Mouse (Mus musculus) bone marrow, adult 2 months (tissue): Measurements from ENCODE around the gene Syde2. TPM values are rescaled to one million over a fixed set of nuclear protein-coding genes. Genes with fewer than 3 reads are reported as not detected.

ENCODE experiments used
- H3K27ac ChIP-seq: fragments of 200-500 bp; 2 replicates; pipeline ENCODE4 v1.5.1; 2012; ENCODE audit warnings: low read depth, mild to moderate bottlenecking, control low read depth, inconsistent platforms, low read length; ENCODE audit not compliant: control insufficient read depth, poor library complexity, insufficient read depth
- H3K4me1 ChIP-seq: fragments of 200-500 bp; 2 replicates; pipeline ENCODE4 v1.6.1; 2011; ENCODE audit warnings: low read length; ENCODE audit not compliant: control insufficient read depth, insufficient read depth
- H3K4me3 ChIP-seq: fragments of 200-500 bp; replicated peaks from 2 replicates; pipeline ENCODE3; 2011; ENCODE audit warnings: mild to moderate bottlenecking, low read depth, low read length, control low read depth; ENCODE audit not compliant: control insufficient read depth
- CTCF ChIP-seq: fragments of 200-500 bp; IDR thresholded peaks from 2 replicates; pipeline ENCODE4 v1.5.1; 2011; ENCODE audit warnings: low read length, control low read depth; ENCODE audit not compliant: control insufficient read depth, insufficient read depth
- POLR2A ChIP-seq: fragments of 200-500 bp; IDR thresholded peaks from 2 replicates; pipeline ENCODE4 v1.6.1; 2011; ENCODE audit warnings: low read depth, mild to moderate bottlenecking, control low read depth, low read length, borderline replicate concordance; ENCODE audit not compliant: control insufficient read depth
- WGBS: fragments of 180-500 bp; shearing (Covaris S2); methylation state at CpG from one replicate; pipeline ENCODE4 v1.1.7; 2018; 5-methylcytosine and 5-hydroxymethylcytosine counted together
- polyA plus RNA-seq: library from polyadenylated mRNA; stranded (reverse); fragments of >200 nt; gene quantifications from 2 replicates; pipeline ENCODE4 v1.2.4, GENCODE M21; 2011; ENCODE audit warnings: low replicate concordance; ENCODE audit not compliant: missing spikeins, insufficient read depth, insufficient read length

Syde2 gene
- polyA plus RNA-seq, 1 experiment = 2.1 TPM

DNA sequence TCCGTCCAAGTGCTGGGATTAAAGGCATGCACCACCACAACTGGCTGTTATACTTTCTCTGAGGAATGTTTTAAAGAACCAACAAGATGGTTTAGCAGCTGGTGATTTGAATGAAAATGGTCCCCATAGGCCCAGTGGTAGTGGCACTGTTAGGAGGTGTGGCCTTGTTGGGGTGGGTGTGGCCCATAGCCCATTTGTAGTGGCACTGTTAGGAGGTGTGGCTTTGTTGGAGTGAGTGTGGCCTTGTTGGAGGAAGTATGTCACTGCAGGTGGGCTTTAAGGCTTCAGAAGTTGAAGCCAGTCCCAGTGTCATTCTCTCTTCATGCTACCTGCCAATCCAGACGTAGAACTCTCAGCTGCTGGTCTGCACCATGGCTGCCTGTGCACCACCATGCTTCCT, 40.7 kb downstream of the Syde2 start:
- Histone ChIP-seq H3K4me3 (no peak overlapping the region), H3K4me1 (no peaks in the 10 kb centered on the region; the same call in 1 of the 2 replicates), H3K27ac (no peak overlapping the region)
- TF ChIP-seq CTCF (no peak), POLR2A (no peak)
- 82% methylated on average over 2 of the region's 2 CpGs for WGBS

DNA sequence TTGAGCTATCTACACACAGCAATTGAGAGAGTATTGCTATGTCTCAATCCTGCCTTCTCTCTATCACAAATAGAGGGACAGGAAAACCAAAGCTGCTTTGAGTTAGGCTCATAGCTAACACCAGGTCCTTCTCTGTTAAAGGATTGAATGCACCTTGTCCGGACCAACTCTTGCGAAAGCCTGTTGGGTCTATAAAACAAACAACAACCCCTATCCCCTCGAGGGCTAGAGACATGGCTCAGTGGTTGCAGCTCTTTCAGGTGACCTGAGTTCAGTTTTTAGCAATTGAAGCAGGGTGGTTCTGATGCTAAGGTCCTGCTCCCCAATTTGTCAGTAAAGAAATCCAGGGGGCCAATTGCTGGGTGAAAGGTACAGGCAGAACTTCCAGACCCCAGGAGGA, 41.6 kb downstream of the Syde2 start:
- 63% methylated on average over 3 of the region's 3 CpGs for WGBS
- no peak overlapping the region for H3K27ac ChIP-seq
- no peak overlapping the region for H3K4me3 ChIP-seq
- H3K4me1 ChIP-seq = no peaks in the 10 kb centered on the region; the same call in 1 of the 2 replicates
- TF ChIP-seq CTCF = no peak
- TF ChIP-seq POLR2A = no peak

DNA sequence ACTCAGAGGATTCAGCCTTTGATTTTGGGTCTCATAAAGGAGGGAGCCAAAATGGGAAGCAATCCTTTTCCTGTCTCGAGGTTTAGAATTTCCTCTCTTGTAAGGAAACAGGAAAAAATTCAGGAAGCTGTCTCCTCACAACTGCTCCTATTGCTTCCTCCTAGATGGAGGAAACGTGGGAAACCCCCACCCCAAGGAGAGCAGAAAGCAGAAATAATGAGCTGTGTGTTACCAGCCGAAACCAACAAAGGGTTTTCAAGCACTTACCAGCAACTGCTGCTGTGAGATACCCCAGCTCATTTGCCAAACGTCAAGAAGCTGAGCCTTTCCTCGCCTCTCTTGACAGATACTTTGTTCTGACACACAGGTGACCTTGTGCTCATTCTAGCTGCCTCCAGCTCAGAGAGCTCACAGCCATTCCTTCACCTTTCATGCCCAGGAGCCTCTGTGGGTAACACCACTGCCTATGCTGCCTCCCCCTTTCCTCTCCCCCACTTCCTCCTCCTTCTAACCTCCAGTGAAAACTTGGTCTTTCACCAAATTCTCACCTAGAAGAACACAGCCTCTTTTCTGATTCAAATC, 42.7 kb downstream of the Syde2 start:
- Histone ChIP-seq H3K27ac (no peak overlapping the region), H3K4me1 (no peaks in the 10 kb centered on the region; the same call in 1 of the 2 replicates), H3K4me3 (no peak overlapping the region)
- 6% methylated on average over 5 of the region's 5 CpGs for WGBS
- TF ChIP-seq POLR2A (no peak), CTCF (no peak)

DNA sequence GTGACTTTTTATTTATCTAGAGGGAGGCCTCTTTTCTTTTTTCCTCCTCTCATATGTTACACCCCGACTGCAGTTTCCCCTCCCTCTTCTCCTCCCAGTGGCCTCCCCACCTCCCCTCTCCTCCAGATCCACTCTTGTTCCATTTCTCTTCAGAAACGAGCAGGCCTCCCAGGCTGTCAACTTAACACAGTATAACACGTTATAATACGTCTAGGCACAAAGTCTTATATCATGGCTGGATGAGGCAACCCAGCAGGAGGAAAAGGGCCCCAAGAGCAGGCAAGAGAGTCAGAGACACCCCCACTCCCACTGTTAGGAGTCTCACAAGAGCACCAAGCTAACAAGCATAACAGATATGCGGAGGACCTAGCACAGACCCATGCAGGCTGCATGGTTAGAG, 45.3 kb downstream of the Syde2 start:
- Histone ChIP-seq H3K4me1 (no peaks in the 10 kb centered on the region; the same call in 1 of the 2 replicates), H3K4me3 (no peak overlapping the region), H3K27ac (no peak overlapping the region)
- 78% methylated on average over 5 of the region's 5 CpGs for WGBS
- no peak for TF ChIP-seq POLR2A
- TF ChIP-seq CTCF = no peak

DNA sequence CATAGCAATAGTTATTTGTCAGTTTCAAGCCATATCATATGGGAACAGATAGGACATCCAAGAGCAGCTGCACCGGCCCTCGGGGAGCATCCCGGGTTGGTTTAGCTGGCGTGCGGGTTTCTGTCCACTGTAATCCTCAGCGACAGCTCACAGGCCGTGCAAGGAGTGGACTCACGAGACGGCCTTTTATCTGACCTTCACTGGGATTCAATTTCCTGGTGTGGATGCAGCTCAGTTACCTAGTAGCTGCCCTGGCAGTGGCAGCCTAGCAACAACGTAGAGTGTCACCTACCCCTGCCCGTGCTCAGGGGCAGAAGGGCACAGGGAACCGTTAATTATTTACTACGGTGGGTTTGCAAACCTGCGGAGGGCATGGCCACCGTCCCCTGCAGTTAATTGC, 50.2 kb downstream of the Syde2 start:
- no peaks in the 10 kb centered on the region for H3K4me1 ChIP-seq
- H3K27ac ChIP-seq = no peak overlapping the region
- 84% methylated on average over 15 of the region's 15 CpGs for WGBS
- TF ChIP-seq CTCF (no peak), POLR2A (no peak)
- H3K4me3 ChIP-seq = no peak overlapping the region

DNA sequence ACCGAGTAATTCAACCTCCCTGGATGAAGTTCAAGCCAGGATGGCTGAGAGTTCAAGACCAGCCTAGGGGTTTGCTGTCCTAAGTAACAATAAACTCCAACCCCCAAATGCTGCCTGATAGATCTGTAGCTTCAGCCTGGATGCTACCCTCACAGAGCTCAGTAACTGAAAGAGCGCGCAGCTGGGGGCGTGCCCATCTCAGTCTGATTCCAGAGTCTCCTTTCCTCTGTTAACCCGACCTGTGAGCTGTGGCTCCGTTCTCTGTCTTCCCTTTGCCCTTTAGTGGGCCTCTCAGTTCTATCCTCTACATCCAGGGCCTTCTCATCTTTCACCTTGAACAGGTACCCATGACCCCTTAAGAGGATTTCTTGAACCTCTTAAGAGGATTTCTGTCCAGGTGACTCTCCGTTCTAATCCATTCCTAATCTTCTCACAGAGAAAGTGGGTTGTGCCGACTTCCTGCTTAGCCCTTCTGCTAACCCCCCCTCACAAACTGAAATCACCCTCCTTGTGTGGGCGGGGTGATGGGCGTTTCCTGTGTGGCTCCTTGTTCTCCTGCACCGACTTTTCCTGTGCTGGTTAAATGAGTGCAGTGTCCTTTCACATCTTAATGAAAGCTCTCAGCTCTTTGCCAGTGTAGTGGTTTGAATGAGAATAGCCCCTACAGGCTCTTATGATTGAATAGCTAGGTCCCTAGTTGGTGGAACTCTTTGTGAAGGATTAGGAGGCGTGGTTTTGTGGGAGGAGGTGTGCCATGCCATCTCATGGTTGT, 51.6 kb downstream of the Syde2 start:
- Histone ChIP-seq H3K4me1 (no peaks in the 10 kb centered on the region), H3K27ac (no peak overlapping the region), H3K4me3 (no peak overlapping the region)
- TF ChIP-seq POLR2A (no peak), CTCF (no peak)
- WGBS = 38% methylated on average over 12 of the region's 12 CpGs

DNA sequence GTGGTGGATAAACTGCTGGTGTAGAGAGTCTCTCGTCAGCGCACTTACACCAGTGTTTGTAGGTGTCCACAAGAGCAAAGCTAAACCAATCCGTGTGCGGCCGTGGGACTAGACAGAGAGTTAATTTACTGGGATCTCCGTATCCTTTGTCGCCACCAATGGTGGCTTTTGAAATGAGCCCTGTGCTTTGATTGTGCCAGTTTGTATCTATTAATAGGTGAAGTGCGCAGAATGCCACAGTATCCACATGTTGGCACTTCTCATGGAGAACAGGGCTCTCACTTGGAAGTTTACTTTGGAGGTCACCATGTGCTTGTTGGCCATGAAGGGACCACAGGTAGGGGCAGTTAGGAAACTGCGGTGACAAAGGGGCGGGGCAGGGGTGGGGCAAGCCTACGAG, 53.7 kb downstream of the Syde2 start:
- TF ChIP-seq POLR2A (no peak), CTCF (no peak)
- H3K27ac ChIP-seq = no peak overlapping the region
- 90% methylated on average over 11 of the region's 11 CpGs for WGBS
- no peaks in the 10 kb centered on the region for H3K4me1 ChIP-seq
- H3K4me3 ChIP-seq = no peak overlapping the region

DNA sequence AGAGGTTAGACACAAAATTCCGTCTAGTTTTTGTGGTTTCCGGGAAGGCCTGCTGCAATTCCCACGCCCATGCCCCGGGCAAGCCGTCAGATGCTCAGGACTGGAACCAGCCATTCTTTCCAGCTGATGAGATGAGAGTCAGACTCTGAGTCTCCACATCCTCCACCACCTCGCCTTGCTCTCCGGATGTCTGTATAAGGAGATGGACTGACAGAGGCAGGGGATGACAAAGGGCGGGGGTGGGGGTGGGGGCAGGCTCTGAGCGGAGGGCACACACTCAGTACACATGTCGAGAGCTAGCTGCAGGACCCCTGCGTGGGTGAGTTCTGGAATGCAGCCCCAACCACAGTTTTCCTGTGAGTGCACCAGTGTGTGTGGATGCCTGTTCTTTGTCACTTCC, 57.3 kb downstream of the Syde2 start:
- H3K27ac ChIP-seq = no peak overlapping the region
- H3K4me3 ChIP-seq = no peak overlapping the region
- H3K4me1 ChIP-seq = peaks cover 2% of the 10 kb centered on the region; the same call in 1 of the 2 replicates
- 26% methylated on average over 11 of the region's 11 CpGs for WGBS
- TF ChIP-seq POLR2A = no peak
- TF ChIP-seq CTCF = no peak
